Mouse (Mus musculus) heart, postnatal 14 days (tissue): ENCODE measurements around the gene Hmces. TPM values are rescaled to one million over a fixed set of nuclear protein-coding genes. Genes with fewer than 3 reads are reported as not detected.

Source experiments
- microRNA-seq, 2 experiments: library from miRNA; unstranded; fragments of <30 nt; microRNA quantifications; one replicate each; pipeline ENCODE4 v1.2.0; 2021 to 2022
- total RNA-seq, 2 experiments: library from RNA; stranded (reverse); gene quantifications; 2 replicates each; pipeline ENCODE4 v1.2.3; 2021

Hmces gene
- total RNA-seq, 2 experiments from 2014 or later = 12.0 to 12.2 TPM

Small RNA genes lying within 50 kb of the gene (microRNA-seq; reads per million reads assigned to microRNA genes)
- gene Gm47286 = 0.97 to 1.6 reads per million in 2 experiments

Other genes with a start within 250 kb of the Hmces start
- 1 to 10 TPM; 2.4 to 2.6 TPM for gene Aplf, start 241.7 kb upstream of the Hmces start, total RNA-seq
- 1 to 10 TPM; 3.1 to 3.2 TPM for gene Efcc1, start 183.1 kb upstream of the Hmces start, total RNA-seq
- gene Gp9, start 135.9 kb upstream of the Hmces start, total RNA-seq = 1 to 10 TPM in 1 of 2 experiments, under 1 TPM in 1; 0.33 to 1.0 TPM
- gene Rab43, start 101.8 kb upstream of the Hmces start, total RNA-seq = 10 to 100 TPM; 16.7 to 17.4 TPM
- gene Gm45140, start 78.1 kb upstream of the Hmces start, total RNA-seq = 1 to 10 TPM in 1 of 2 experiments, under 1 TPM in 1; 0.55 to 1.5 TPM
- 10 to 100 TPM; 17.8 TPM for gene Isy1, start 75.1 kb upstream of the Hmces start, total RNA-seq
- gene Cnbp, start 62.8 kb upstream of the Hmces start, total RNA-seq = 100 to 1,000 TPM; 279 to 283 TPM
- 10 to 100 TPM; 50.4 to 55.7 TPM for gene Copg1, start 26.1 kb upstream of the Hmces start, total RNA-seq
- gene H1fx, start 67.7 kb downstream of the Hmces start, total RNA-seq = 1 to 10 TPM; 6.5 to 7.1 TPM
- gene Rab7, start 131.3 kb downstream of the Hmces start, total RNA-seq = 100 to 1,000 TPM; 265 to 272 TPM
- gene Rpn1, start 170.5 kb downstream of the Hmces start, total RNA-seq = 100 to 1,000 TPM in 1 of 2 experiments, 10 to 100 TPM in 1; 99.5 to 107 TPM